Mouse (Mus musculus) forebrain, postnatal 0 days (tissue): ENCODE data around the gene Vps35l. TPM values are rescaled to one million over a fixed set of nuclear protein-coding genes. Genes with fewer than 3 reads are reported as not detected.

Experiments
- ATAC-seq: fragments of 200-750 bp; cut with Nextera tagmentation; 2 replicates; pipeline ENCODE4 v1.8.0; 2017; ENCODE audit warnings: mild to moderate bottlenecking, moderate library complexity
- DNase-seq: peaks from one replicate; pipeline ENCODE4 v3.0.0-alpha.2; 2015
- H3K27ac ChIP-seq: fragments of 300-500 bp; sonication (generic); 2 replicates; pipeline ENCODE4 v1.5.1; 2014; ENCODE audit warnings: low read depth, mild to moderate bottlenecking, antibody characterized with exemption, low read length, moderate library complexity, mixed read lengths
- H3K27me3 ChIP-seq: fragments of 300-500 bp; sonication (generic); 2 replicates; pipeline ENCODE4 v1.6.1; 2014; ENCODE audit warnings: mild to moderate bottlenecking, low read length, mixed read lengths; ENCODE audit not compliant: insufficient read depth
- H3K36me3 ChIP-seq: fragments of 300-500 bp; sonication (generic); 2 replicates; pipeline ENCODE4 v1.6.1; 2014; ENCODE audit warnings: mild to moderate bottlenecking, moderate library complexity; ENCODE audit not compliant: insufficient read depth
- H3K4me1 ChIP-seq: fragments of 300-500 bp; sonication (generic); 2 replicates; pipeline ENCODE4 v1.6.1; 2014; ENCODE audit warnings: antibody characterized with exemption; ENCODE audit not compliant: insufficient read depth
- H3K4me2 ChIP-seq: fragments of 300-500 bp; sonication (generic); 2 replicates; pipeline ENCODE4 v1.6.1; 2014; ENCODE audit warnings: low read depth, mild to moderate bottlenecking, moderate library complexity
- H3K4me3 ChIP-seq: fragments of 300-500 bp; sonication (generic); 2 replicates; pipeline ENCODE4 v1.5.1; 2014; ENCODE audit warnings: low read depth, low read length, mixed read lengths
- H3K9ac ChIP-seq: fragments of 300-500 bp; sonication (generic); 2 replicates; pipeline ENCODE4 v1.6.1; 2014; ENCODE audit warnings: mild to moderate bottlenecking
- H3K9me3 ChIP-seq: fragments of 300-500 bp; sonication (generic); 2 replicates; pipeline ENCODE4 v1.6.1; 2016; ENCODE audit warnings: low read length
- CTCF ChIP-seq: sonication (generic); IDR thresholded peaks from 2 replicates; pipeline ENCODE4 v1.5.1; 2016; ENCODE audit warnings: antibody characterized with exemption, control low read depth, low read depth
- WGBS: fragments of 180-500 bp; shearing (Covaris S2); extraction: QIAGEN DNeasy Blood & Tissue Kit; methylation state at CpG from one replicate; pipeline ENCODE4 v1.1.7; 2014; 5-methylcytosine and 5-hydroxymethylcytosine counted together
- polyA plus RNA-seq: library from polyadenylated mRNA; unstranded; fragments of >200 nt; fragmentation: Nextera tagmentation; extraction: Ambion mirVana; gene quantifications from 2 replicates; pipeline ENCODE4 v1.2.1, GENCODE M21; 2015
- total RNA-seq: library from RNA; depleted of rRNA; stranded (reverse); fragments of >200 nt; gene quantifications from 2 replicates; pipeline ENCODE4 v1.2.3, GENCODE M21; 2014

The Vps35l gene
- total and polyA plus RNA-seq, 2 experiments from 2014 or later, result 89.7 to 94.5 TPM

DNA sequence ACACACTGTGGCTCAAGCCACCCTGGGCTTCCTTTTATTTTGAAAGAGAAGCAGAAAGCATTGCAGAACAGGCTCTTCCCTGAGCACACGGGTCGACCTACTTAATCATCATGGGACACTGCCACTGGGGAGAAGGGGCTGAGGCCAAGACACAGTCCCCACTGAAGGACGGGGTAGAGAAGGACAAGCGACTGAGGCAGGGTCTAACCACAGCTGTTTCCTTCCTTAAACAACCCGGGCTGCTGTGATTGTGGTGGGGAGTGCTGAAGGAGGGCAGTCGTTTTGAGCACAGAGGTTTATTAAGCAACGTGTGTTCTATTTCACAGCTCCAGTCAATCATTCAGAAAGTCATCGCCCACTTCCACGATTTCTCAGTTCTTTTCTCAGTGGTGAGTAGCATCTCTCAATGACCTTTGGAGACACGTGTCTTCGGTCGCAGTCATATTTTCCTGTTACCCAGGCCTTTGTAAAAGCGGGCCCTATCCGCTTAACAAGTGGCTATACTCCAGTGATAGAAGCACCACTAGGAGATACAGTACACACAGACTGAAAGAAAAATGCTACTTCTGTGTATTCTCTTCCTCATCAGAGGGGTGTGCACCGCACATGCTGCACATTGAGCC lies 60.2 kb downstream of the Vps35l start:
- WGBS, result 90% methylated on average over 15 of the region's 15 CpGs
- no peak overlapping the region for H3K4me3 ChIP-seq
- TF ChIP-seq CTCF, result no peak

DNA sequence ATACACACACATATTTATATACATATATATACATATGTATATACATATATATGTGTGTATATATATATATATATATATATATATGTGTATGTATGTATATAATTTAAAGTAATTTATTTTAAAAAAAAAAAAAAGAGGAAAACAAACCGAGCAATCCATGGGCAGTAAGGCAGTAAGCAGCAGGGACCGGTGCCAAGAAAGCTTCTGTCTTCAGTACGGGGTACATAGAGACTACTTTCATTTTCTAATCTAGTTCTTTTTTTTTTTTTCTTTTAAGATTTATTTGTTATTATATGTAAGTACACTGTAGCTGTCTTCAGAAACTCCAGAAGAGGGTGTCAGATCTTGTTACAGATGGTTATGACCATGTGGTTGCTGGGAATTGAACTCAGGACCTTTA lies 61.8 kb downstream of the Vps35l start:
- no peaks in the 10 kb centered on the region for H3K9me3 ChIP-seq

More for the DNA sequence above, 60.2 kb downstream of the Vps35l start:
- no peak overlapping the region for H3K9ac ChIP-seq
- H3K36me3 ChIP-seq, result peaks cover 79% of the 10 kb centered on the region
- no peak for DNase-seq
- no peaks in the 10 kb centered on the region for H3K4me1 ChIP-seq
- ATAC-seq, result no peak
- no peak overlapping the region for H3K27ac ChIP-seq
- no peaks in the 10 kb centered on the region for H3K27me3 ChIP-seq
- no peak overlapping the region for H3K4me2 ChIP-seq
- H3K9me3 ChIP-seq, result no peaks in the 10 kb centered on the region

DNA sequence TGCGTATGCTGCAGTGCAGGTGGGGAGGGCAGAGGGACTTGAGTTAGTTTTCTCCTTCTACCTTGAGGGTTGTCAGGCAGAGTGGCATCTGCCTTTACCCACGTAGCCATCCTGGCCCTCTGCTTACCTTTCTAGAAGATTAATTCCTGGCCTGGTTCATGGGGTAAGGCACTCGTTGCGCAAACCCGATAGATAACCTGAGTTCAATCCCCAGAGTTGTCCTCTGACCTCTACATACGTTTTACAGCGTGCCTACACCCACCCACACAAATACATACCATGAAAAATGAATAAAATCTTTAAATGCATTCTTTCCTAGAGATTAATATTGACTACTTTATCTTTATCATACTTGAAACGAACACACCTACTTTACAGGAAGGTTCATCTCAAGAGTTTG lies 63.4 kb downstream of the Vps35l start:
- no peaks in the 10 kb centered on the region for H3K9me3 ChIP-seq
- no peak for ATAC-seq
- H3K9ac ChIP-seq, result no peak overlapping the region
- no peaks in the 10 kb centered on the region for H3K4me1 ChIP-seq
- no peak overlapping the region for H3K4me2 ChIP-seq
- peaks cover 61% of the 10 kb centered on the region for H3K36me3 ChIP-seq
- no peak for DNase-seq
- H3K27ac ChIP-seq, result no peak overlapping the region
- H3K27me3 ChIP-seq, result no peaks in the 10 kb centered on the region
- WGBS, result 95% methylated on average over 8 of the region's 8 CpGs
- no peak for TF ChIP-seq CTCF
- no peak overlapping the region for H3K4me3 ChIP-seq

More for the DNA sequence above, 61.8 kb downstream of the Vps35l start:
- H3K4me2 ChIP-seq, result no peak overlapping the region
- no peaks in the 10 kb centered on the region for H3K27me3 ChIP-seq
- no peaks in the 10 kb centered on the region for H3K4me1 ChIP-seq
- no peak overlapping the region for H3K9ac ChIP-seq
- no peak for DNase-seq
- no peak for TF ChIP-seq CTCF
- peaks cover 74% of the 10 kb centered on the region for H3K36me3 ChIP-seq
- WGBS, result 76% methylated on average over 3 of the region's 3 CpGs
- H3K27ac ChIP-seq, result no peak overlapping the region
- no peak for ATAC-seq
- H3K4me3 ChIP-seq, result no peak overlapping the region

DNA sequence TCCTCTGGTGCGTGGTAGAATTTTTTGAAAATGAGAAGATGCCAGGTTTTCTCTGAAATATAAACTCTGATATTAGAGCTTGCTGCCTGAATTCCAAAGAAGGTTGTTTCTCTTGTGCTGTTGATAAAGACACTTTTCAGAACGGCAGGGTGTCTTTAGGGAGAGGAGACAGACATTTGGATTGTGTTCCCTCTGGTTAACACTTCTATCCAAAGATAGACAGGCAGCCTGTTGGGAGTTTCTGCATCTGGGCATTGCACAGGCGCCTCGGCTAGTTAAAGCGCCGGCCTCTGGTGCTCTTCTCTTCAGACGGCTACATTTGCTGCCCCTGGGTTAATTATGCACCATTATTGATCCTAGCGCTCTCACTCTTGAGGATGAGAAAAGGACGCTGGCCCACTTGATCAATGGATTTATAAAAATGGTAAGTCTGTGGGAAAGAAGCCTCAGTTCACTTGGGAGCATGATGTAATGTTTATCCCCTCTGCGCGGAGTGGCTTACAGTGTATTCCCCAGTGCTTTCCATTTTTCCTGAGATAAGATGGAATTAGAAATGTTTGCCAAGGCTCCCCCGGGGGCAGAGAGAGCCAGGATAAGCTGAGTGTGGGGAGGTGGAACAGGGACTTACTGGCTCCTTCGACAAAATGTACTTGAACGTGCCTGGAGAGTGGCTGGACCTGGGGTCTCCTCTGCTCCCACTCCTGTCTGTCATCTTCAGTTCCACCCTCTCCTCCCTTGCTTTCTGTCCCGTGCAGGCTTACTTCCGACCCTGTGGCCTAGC lies 66.8 kb downstream of the Vps35l start:
- H3K4me1 ChIP-seq, result no peaks in the 10 kb centered on the region
- no peak overlapping the region for H3K4me2 ChIP-seq
- 46% methylated on average over 16 of the region's 16 CpGs for WGBS
- H3K27me3 ChIP-seq, result no peaks in the 10 kb centered on the region
- peak; percentile 56 for ATAC-seq
- H3K36me3 ChIP-seq, result peaks cover 64% of the 10 kb centered on the region
- H3K4me3 ChIP-seq, result no peak overlapping the region
- no peak for TF ChIP-seq CTCF
- DNase-seq, result peak; percentile 33
- H3K9me3 ChIP-seq, result no peaks in the 10 kb centered on the region
- H3K27ac ChIP-seq, result peak overlapping the region; percentile 42
- H3K9ac ChIP-seq, result no peak overlapping the region

DNA sequence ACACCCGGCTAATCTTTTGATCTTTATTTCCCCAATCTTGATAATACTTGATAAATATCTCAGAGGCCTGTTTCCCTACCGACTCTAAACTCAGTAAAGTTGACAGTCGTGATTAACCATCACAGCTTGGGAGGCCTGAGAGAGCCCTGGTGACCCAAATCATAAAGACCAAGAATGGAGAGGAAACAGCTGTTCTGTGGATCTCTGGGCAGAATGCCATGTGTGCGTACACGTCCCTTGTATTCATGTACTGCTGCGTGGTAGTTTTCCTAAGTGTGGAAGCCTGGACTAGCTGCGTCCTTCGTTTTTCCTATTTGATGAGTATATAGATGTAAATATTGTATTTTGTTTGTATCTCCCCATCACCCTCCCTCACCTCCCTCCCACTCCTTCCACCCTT lies 67.9 kb downstream of the Vps35l start:
- Histone ChIP-seq H3K4me1 (no peaks in the 10 kb centered on the region), H3K4me3 (no peak overlapping the region), H3K4me2 (no peak overlapping the region), H3K27ac (no peak overlapping the region), H3K27me3 (no peaks in the 10 kb centered on the region), H3K9me3 (no peaks in the 10 kb centered on the region), H3K36me3 (peaks cover 60% of the 10 kb centered on the region), H3K9ac (no peak overlapping the region)
- no peak for ATAC-seq
- no peak for TF ChIP-seq CTCF
- DNase-seq, result peak; percentile 12
- 70% methylated on average over 8 of the region's 8 CpGs for WGBS

DNA sequence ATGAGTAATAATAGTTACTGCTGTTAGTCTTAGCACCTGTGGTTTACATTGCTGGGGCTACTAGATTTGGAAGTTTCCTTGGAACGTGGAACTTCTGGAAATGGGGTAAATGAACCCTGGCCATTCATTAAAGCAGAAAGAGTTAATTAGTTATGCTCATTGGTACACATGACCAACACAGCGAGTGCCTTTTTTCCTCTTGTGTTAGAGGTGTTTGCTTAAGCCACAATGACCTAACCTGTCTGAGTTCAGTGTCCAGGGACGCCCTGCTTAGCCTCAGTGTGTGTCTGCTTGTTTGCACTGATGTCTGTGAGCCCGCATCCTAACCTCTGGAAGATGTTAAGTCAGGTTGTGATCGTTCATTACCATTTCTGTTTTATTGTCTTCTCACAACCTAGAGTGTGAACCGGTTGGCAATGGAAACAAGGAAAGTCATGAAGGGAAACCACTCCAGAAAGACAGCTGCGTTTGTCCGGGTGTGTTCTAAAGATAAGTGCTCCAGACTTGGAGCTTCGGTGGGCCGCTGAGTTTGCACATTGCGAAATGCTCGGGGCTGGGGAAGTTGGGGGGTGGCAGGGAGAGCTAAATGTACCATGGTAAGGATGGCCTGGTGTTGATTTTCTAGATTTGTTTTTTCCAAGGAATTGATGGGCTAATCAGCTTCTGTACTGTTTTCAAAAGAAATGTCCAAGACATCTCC lies 71.5 kb downstream of the Vps35l start:
- 88% methylated on average over 12 of the region's 12 CpGs for WGBS
- Histone ChIP-seq H3K4me3 (no peak overlapping the region), H3K4me2 (no peak overlapping the region), H3K9ac (no peak overlapping the region), H3K4me1 (no peaks in the 10 kb centered on the region), H3K27me3 (no peaks in the 10 kb centered on the region), H3K9me3 (no peaks in the 10 kb centered on the region), H3K27ac (no peak overlapping the region), H3K36me3 (peaks cover 60% of the 10 kb centered on the region)
- ATAC-seq, result no peak
- DNase-seq, result no peak
- no peak for TF ChIP-seq CTCF

DNA sequence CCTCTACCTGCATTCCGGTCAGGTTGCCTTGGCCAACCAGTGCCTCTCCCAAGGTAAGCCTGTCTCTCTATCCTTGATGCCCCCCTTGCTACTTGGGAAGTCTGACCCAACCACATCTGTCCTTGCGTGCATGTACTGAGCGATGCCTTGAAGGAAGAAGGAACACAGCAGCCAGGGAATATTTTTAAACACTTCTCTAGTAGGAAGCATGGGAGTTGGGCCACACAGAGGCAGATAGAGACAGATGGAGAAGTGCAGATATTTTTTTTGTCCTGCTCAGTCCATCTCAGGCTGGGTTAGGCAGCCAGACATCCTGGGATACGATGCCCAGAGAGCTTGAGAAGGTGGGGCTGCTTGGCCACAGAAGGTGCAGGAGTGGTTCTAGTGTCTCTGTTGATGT lies 73.6 kb downstream of the Vps35l start:
- no peaks in the 10 kb centered on the region for H3K9me3 ChIP-seq
- no peaks in the 10 kb centered on the region for H3K4me1 ChIP-seq
- WGBS, result 93% methylated on average over 4 of the region's 4 CpGs
- no peak overlapping the region for H3K4me2 ChIP-seq
- no peaks in the 10 kb centered on the region for H3K27me3 ChIP-seq
- H3K27ac ChIP-seq, result no peak overlapping the region
- no peak for DNase-seq
- TF ChIP-seq CTCF, result no peak
- H3K36me3 ChIP-seq, result peaks cover 74% of the 10 kb centered on the region
- H3K4me3 ChIP-seq, result no peak overlapping the region
- H3K9ac ChIP-seq, result no peak overlapping the region
- ATAC-seq, result no peak
